ENCODE assay signal across 8 mouse cellular contexts in genomic region chr2:24905653-24906155, GRCm38 (mm10). TPM values are rescaled to one million over a fixed set of nuclear protein-coding genes. Genes with fewer than 3 reads are reported as not detected.
DNase-seq lines count a peak whose midpoint lies in the region; ATAC-seq and TF ChIP-seq lines count a peak whose summit lies in the region.
"Had no signal": no experiment of that assay in that cellular context is flagged by ENCODE, and none has a peak within 500 bp of the region (broad histone marks: within the 10 kb centered on the region; RNA-seq: fewer than 3 reads in every experiment).

No protein-coding gene starts in this region.

- 20% methylated on average over 2 of the region's 2 CpGs for WGBS in embryonic facial prominence, embryonic 15.5 days
- WGBS in hindbrain, embryonic 16.5 days: 5% methylated on average over 2 of the region's 2 CpGs
- 22% methylated on average over 2 of the region's 2 CpGs for WGBS in stomach, embryonic 14.5 days

- no peaks in the 10 kb centered on the region for H3K27me3 ChIP-seq in embryonic facial prominence, embryonic 15.5 days
- no peaks in the 10 kb centered on the region for H3K27me3 ChIP-seq in hindbrain, embryonic 16.5 days (replicated peaks; ENCODE audit: control insufficient read depth, insufficient read depth, low read length)
- no peaks in the 10 kb centered on the region for H3K27me3 ChIP-seq in stomach, embryonic 14.5 days (ENCODE audit: control insufficient read depth, insufficient read depth, low read length)

- no peak for TF ChIP-seq CTCF in layer of hippocampus, adult 2 months (conservative IDR thresholded peaks at IDR 0.05)

- no peak overlapping the region for H3K4me2 ChIP-seq in embryonic facial prominence, embryonic 15.5 days (replicated peaks)
- H3K4me2 ChIP-seq in hindbrain, embryonic 16.5 days (ENCODE audit: low read length): peak overlapping the region; percentile 19; the same call in 1 of the 2 replicates
- H3K4me2 ChIP-seq in stomach, embryonic 14.5 days (replicated peaks; ENCODE audit: low read depth, low read length): no peak overlapping the region

- H3K27ac ChIP-seq in layer of hippocampus, adult 2 months: peak overlapping the region; percentile 79
- 0 out of 2 replicates have a peak overlapping the region, but pooled peaks have one; percentile 1 for H3K27ac ChIP-seq in embryonic facial prominence, embryonic 15.5 days (replicated peaks)
- H3K27ac ChIP-seq in hindbrain, embryonic 16.5 days (ENCODE audit: low read depth, low read length): peak overlapping the region; percentile 45
- peak overlapping the region; percentile 53 for H3K27ac ChIP-seq in stomach, embryonic 14.5 days (ENCODE audit: low read length)

- peaks cover 36% of the 10 kb centered on the region for H3K4me1 ChIP-seq in embryonic facial prominence, embryonic 15.5 days
- H3K4me1 ChIP-seq in hindbrain, embryonic 16.5 days (ENCODE audit: control insufficient read depth, insufficient read depth, low read depth, low read length): peaks cover 20% of the 10 kb centered on the region
- peaks cover 23% of the 10 kb centered on the region for H3K4me1 ChIP-seq in stomach, embryonic 14.5 days (ENCODE audit: control insufficient read depth, insufficient read depth, low read length)

- H3K36me3 ChIP-seq in embryonic facial prominence, embryonic 15.5 days: no peaks in the 10 kb centered on the region
- H3K36me3 ChIP-seq in hindbrain, embryonic 16.5 days (ENCODE audit: control insufficient read depth, insufficient read depth, low read length): no peaks in the 10 kb centered on the region
- H3K36me3 ChIP-seq in stomach, embryonic 14.5 days (ENCODE audit: control insufficient read depth, insufficient read depth, low read length): no peaks in the 10 kb centered on the region

- H3K4me3 ChIP-seq in layer of hippocampus, adult 2 months: no peak overlapping the region
- no peak overlapping the region for H3K4me3 ChIP-seq in embryonic facial prominence, embryonic 15.5 days (replicated peaks)
- H3K4me3 ChIP-seq in hindbrain, embryonic 16.5 days (ENCODE audit: low read length): no peak overlapping the region
- no peak overlapping the region for H3K4me3 ChIP-seq in stomach, embryonic 14.5 days (ENCODE audit: low read depth, low read length)

- H3K9me3 ChIP-seq in embryonic facial prominence, embryonic 15.5 days (replicated peaks): no peaks in the 10 kb centered on the region
- no peaks in the 10 kb centered on the region for H3K9me3 ChIP-seq in hindbrain, embryonic 16.5 days (ENCODE audit: control insufficient read depth, low read length)
- H3K9me3 ChIP-seq in stomach, embryonic 14.5 days (ENCODE audit: control insufficient read depth, low read depth, low read length): no peaks in the 10 kb centered on the region
- H3K9me3 ChIP-seq: G1E had no signal

- H3K9ac ChIP-seq in embryonic facial prominence, embryonic 15.5 days: no peak overlapping the region
- no peak overlapping the region for H3K9ac ChIP-seq in hindbrain, embryonic 16.5 days (ENCODE audit: low read depth, low read length)
- no peak overlapping the region for H3K9ac ChIP-seq in stomach, embryonic 14.5 days (replicated peaks; ENCODE audit: low read depth, low read length)

- no peak for DNase-seq in layer of hippocampus, adult 2 months (ENCODE audit: low spot score in 2 of 2)
- DNase-seq in layer of hippocampus, postnatal 36 days: no peak
- no peak for DNase-seq in thymus, adult 18-20 months
- no peak for DNase-seq in c-Kit-positive CD71-positive TER-119-positive erythroid progenitor cells, embryonic 14.5 days (ENCODE audit: low spot score)

- no peak for ATAC-seq in embryonic facial prominence, embryonic 15.5 days (ENCODE audit: insufficient number of reproducible peaks, low FRiP score, low TSS enrichment, low read depth)
- no peak for ATAC-seq in hindbrain, embryonic 16.5 days
- ATAC-seq in stomach, embryonic 14.5 days (ENCODE audit: insufficient number of reproducible peaks, insufficient read depth, low FRiP score, low read depth): no peak

RNA-seq across cellular contexts. Expression of gene Ehmt1, which starts 13.7 kb away (rescaled TPM):
- total RNA-seq in layer of hippocampus, adult 2 months (2021): 10 to 100 TPM; 63.3 to 70.0 TPM
- 10 to 100 TPM; 64.1 to 74.6 TPM for total RNA-seq in layer of hippocampus, postnatal 36 days (2021)
- polyA plus RNA-seq in embryonic facial prominence, embryonic 15.5 days (2015; fragmentation: Nextera tagmentation; extraction: Ambion mirVana): 85.2 and 88.4 TPM in 2 replicates
- 71.2 and 82.0 TPM in 2 replicates for polyA plus RNA-seq in hindbrain, embryonic 16.5 days (2015; fragmentation: Nextera tagmentation; extraction: Ambion mirVana)
- 91.2 and 95.9 TPM in 2 replicates for polyA plus RNA-seq in stomach, embryonic 14.5 days (2014; fragmentation: Nextera tagmentation; extraction: Ambion mirVana)

RNA-seq across cellular contexts. Expression of gene Arrdc1, which starts 29.3 kb away (rescaled TPM):
- total RNA-seq in layer of hippocampus, adult 2 months (2021): 10 to 100 TPM; 11.5 to 18.3 TPM
- total RNA-seq in layer of hippocampus, postnatal 36 days (2021): 10 to 100 TPM; 10.6 to 11.3 TPM
- polyA plus RNA-seq in embryonic facial prominence, embryonic 15.5 days (2015; fragmentation: Nextera tagmentation; extraction: Ambion mirVana): 50.5 and 52.7 TPM in 2 replicates
- 45.8 and 46.8 TPM in 2 replicates for polyA plus RNA-seq in hindbrain, embryonic 16.5 days (2015; fragmentation: Nextera tagmentation; extraction: Ambion mirVana)
- polyA plus RNA-seq in stomach, embryonic 14.5 days (2014; fragmentation: Nextera tagmentation; extraction: Ambion mirVana): 72.4 and 80.5 TPM in 2 replicates

RNA-seq across cellular contexts. Expression of gene Zmynd19, which starts 43.9 kb away (rescaled TPM):
- total RNA-seq in layer of hippocampus, adult 2 months (2021): 10 to 100 TPM; 35.0 to 36.2 TPM
- 10 to 100 TPM; 40.4 to 43.4 TPM for total RNA-seq in layer of hippocampus, postnatal 36 days (2021)
- 17.0 and 19.4 TPM in 2 replicates for polyA plus RNA-seq in embryonic facial prominence, embryonic 15.5 days (2015; fragmentation: Nextera tagmentation; extraction: Ambion mirVana)
- polyA plus RNA-seq in hindbrain, embryonic 16.5 days (2015; fragmentation: Nextera tagmentation; extraction: Ambion mirVana): 5.4 and 14.6 TPM in 2 replicates
- polyA plus RNA-seq in stomach, embryonic 14.5 days (2014; fragmentation: Nextera tagmentation; extraction: Ambion mirVana): 6.3 and 8.1 TPM in 2 replicates

RNA-seq across cellular contexts. Expression of gene Dph7, which starts 56.5 kb away (rescaled TPM):
- total RNA-seq in layer of hippocampus, adult 2 months (2021): 10 to 100 TPM; 30.5 to 39.6 TPM
- 10 to 100 TPM; 32.5 to 34.4 TPM for total RNA-seq in layer of hippocampus, postnatal 36 days (2021)
- 25.7 and 32.6 TPM in 2 replicates for polyA plus RNA-seq in embryonic facial prominence, embryonic 15.5 days (2015; fragmentation: Nextera tagmentation; extraction: Ambion mirVana)
- polyA plus RNA-seq in hindbrain, embryonic 16.5 days (2015; fragmentation: Nextera tagmentation; extraction: Ambion mirVana): 36.5 and 39.0 TPM in 2 replicates
- polyA plus RNA-seq in stomach, embryonic 14.5 days (2014; fragmentation: Nextera tagmentation; extraction: Ambion mirVana): 25.4 and 28.6 TPM in 2 replicates

Comparison
In these comparisons a context has a peak if more than half of its experiments do, and no peak if none do; other contexts are left out.
1. H3K27ac ChIP-seq: peak in every context shown above with its lines; median percentile 79 in layer of hippocampus, adult 2 months; 53 in stomach, embryonic 14.5 days; 45 in hindbrain, embryonic 16.5 days; 1 in embryonic facial prominence, embryonic 15.5 days.